Mouse (Mus musculus): ENCODE measurements at regions not wholly inside any gene's neighbourhood (a gene's known extent, or its start where the extent isn't known, plus 50 kb on each side); places are given as distances from the start of the nearest gene placed in this dataset.

- H3K36me3 ChIP-seq: no peaks in the 10 kb centered on the region
- WGBS: 94% methylated on average over 5 of the region's 5 CpGs
- ATAC-seq (ENCODE audit: low FRiP score): no peak
- H3K4me3 ChIP-seq: no peak overlapping the region
- H3K4me1 ChIP-seq: no peaks in the 10 kb centered on the region
- no peaks in the 10 kb centered on the region for H3K27me3 ChIP-seq
- H3K9me3 ChIP-seq (replicated peaks): no peaks in the 10 kb centered on the region
- no peak overlapping the region for H3K27ac ChIP-seq
- no peak overlapping the region for H3K4me2 ChIP-seq (replicated peaks)
- H3K9ac ChIP-seq: no peak overlapping the region
Observed at GRCm38 (mm10) chr15:5414401-5414800, 170.4 kb upstream of the Ptger4 start.

GRCm38 (mm10) chr15:5416031-5416430 is 172.0 kb upstream of the Ptger4 start:
- ATAC-seq (ENCODE audit: low FRiP score): no peak
- Histone ChIP-seq H3K27me3 (no peaks in the 10 kb centered on the region), H3K9me3 (replicated peaks) (no peaks in the 10 kb centered on the region), H3K27ac (no peak overlapping the region), H3K9ac (no peak overlapping the region), H3K4me3 (no peak overlapping the region), H3K4me2 (replicated peaks) (no peak overlapping the region), H3K36me3 (no peaks in the 10 kb centered on the region), H3K4me1 (no peaks in the 10 kb centered on the region)
- WGBS: 88% methylated on average over 3 of the region's 3 CpGs

- no peak overlapping the region for H3K4me2 ChIP-seq (replicated peaks)
- H3K4me1 ChIP-seq: no peaks in the 10 kb centered on the region
- no peaks in the 10 kb centered on the region for H3K36me3 ChIP-seq
- no peaks in the 10 kb centered on the region for H3K9me3 ChIP-seq (replicated peaks)
- H3K27ac ChIP-seq: no peak overlapping the region
- no peak for ATAC-seq (ENCODE audit: low FRiP score)
- H3K27me3 ChIP-seq: no peaks in the 10 kb centered on the region
- 88% methylated on average over 3 of the region's 3 CpGs for WGBS
- H3K4me3 ChIP-seq: no peak overlapping the region
- H3K9ac ChIP-seq: no peak overlapping the region
Observed at GRCm38 (mm10) chr15:5426641-5427040, 182.7 kb upstream of the Ptger4 start.

GRCm38 (mm10) chr15:5427319-5428048 is 183.5 kb upstream of the Ptger4 start:
- H3K4me1 ChIP-seq: no peaks in the 10 kb centered on the region
- no peak overlapping the region for H3K4me2 ChIP-seq (replicated peaks)
- no peak for ATAC-seq (ENCODE audit: low FRiP score)
- no peak overlapping the region for H3K9ac ChIP-seq
- no peaks in the 10 kb centered on the region for H3K36me3 ChIP-seq
- no peak overlapping the region for H3K4me3 ChIP-seq
- WGBS: 92% methylated on average over 7 of the region's 7 CpGs
- no peaks in the 10 kb centered on the region for H3K9me3 ChIP-seq (replicated peaks)
- H3K27ac ChIP-seq: no peak overlapping the region
- H3K27me3 ChIP-seq: no peaks in the 10 kb centered on the region

GRCm38 (mm10) chr15:5432018-5432417 is 188.0 kb upstream of the Ptger4 start:
- Histone ChIP-seq H3K27me3 (no peaks in the 10 kb centered on the region), H3K27ac (no peak overlapping the region), H3K36me3 (no peaks in the 10 kb centered on the region), H3K4me1 (no peaks in the 10 kb centered on the region), H3K9ac (no peak overlapping the region), H3K4me2 (replicated peaks) (no peak overlapping the region), H3K4me3 (no peak overlapping the region), H3K9me3 (replicated peaks) (no peaks in the 10 kb centered on the region)
- WGBS: 87% methylated on average over 2 of the region's 2 CpGs
- no peak for ATAC-seq (ENCODE audit: low FRiP score)

GRCm38 (mm10) chr15:5437020-5437419 is 193.0 kb upstream of the Ptger4 start:
- Histone ChIP-seq H3K27ac (no peak overlapping the region), H3K9ac (no peak overlapping the region), H3K4me3 (no peak overlapping the region), H3K4me2 (replicated peaks) (no peak overlapping the region), H3K4me1 (no peaks in the 10 kb centered on the region), H3K36me3 (no peaks in the 10 kb centered on the region), H3K27me3 (no peaks in the 10 kb centered on the region), H3K9me3 (replicated peaks) (no peaks in the 10 kb centered on the region)
- no peak for ATAC-seq (ENCODE audit: low FRiP score)
- 85% methylated on average over 1 of the region's 1 CpGs for WGBS

GRCm38 (mm10) chr15:5446040-5446755 is 202.2 kb upstream of the Ptger4 start:
- H3K27me3 ChIP-seq: no peaks in the 10 kb centered on the region
- no peaks in the 10 kb centered on the region for H3K9me3 ChIP-seq (replicated peaks)
- no peak overlapping the region for H3K4me2 ChIP-seq (replicated peaks)
- H3K4me3 ChIP-seq: no peak overlapping the region
- no peaks in the 10 kb centered on the region for H3K36me3 ChIP-seq
- H3K9ac ChIP-seq: no peak overlapping the region
- ATAC-seq (ENCODE audit: low FRiP score): no peak
- no peak overlapping the region for H3K27ac ChIP-seq
- H3K4me1 ChIP-seq: no peaks in the 10 kb centered on the region
- 87% methylated on average over 9 of the region's 9 CpGs for WGBS

- Histone ChIP-seq H3K4me1 (no peaks in the 10 kb centered on the region), H3K36me3 (no peaks in the 10 kb centered on the region), H3K9me3 (replicated peaks) (no peaks in the 10 kb centered on the region), H3K4me3 (no peak overlapping the region), H3K4me2 (replicated peaks) (no peak overlapping the region), H3K27me3 (no peaks in the 10 kb centered on the region), H3K9ac (no peak overlapping the region), H3K27ac (no peak overlapping the region)
- no peak for ATAC-seq (ENCODE audit: low FRiP score)
- 75% methylated on average over 4 of the region's 4 CpGs for WGBS
Observed at GRCm38 (mm10) chr15:5446756-5447314, 202.8 kb upstream of the Ptger4 start.

GRCm38 (mm10) chr15:5447707-5448496 is 203.9 kb upstream of the Ptger4 start:
- H3K4me1 ChIP-seq: no peaks in the 10 kb centered on the region
- no peak for ATAC-seq (ENCODE audit: low FRiP score)
- no peaks in the 10 kb centered on the region for H3K27me3 ChIP-seq
- H3K9ac ChIP-seq: no peak overlapping the region
- no peaks in the 10 kb centered on the region for H3K9me3 ChIP-seq (replicated peaks)
- 91% methylated on average over 2 of the region's 2 CpGs for WGBS
- no peak overlapping the region for H3K4me3 ChIP-seq
- H3K36me3 ChIP-seq: no peaks in the 10 kb centered on the region
- no peak overlapping the region for H3K27ac ChIP-seq
- H3K4me2 ChIP-seq (replicated peaks): no peak overlapping the region

- no peaks in the 10 kb centered on the region for H3K4me1 ChIP-seq
- 92% methylated on average over 3 of the region's 3 CpGs for WGBS
Observed at GRCm38 (mm10) chr15:5459083-5459482, 215.1 kb upstream of the Ptger4 start.

GRCm38 (mm10) chr15:5459580-5459979 is 215.6 kb upstream of the Ptger4 start:
- WGBS: 87% methylated on average over 4 of the region's 4 CpGs

More at GRCm38 (mm10) chr15:5459083-5459482, 215.1 kb upstream of the Ptger4 start:
- Histone ChIP-seq H3K9me3 (replicated peaks) (no peaks in the 10 kb centered on the region), H3K27me3 (no peaks in the 10 kb centered on the region), H3K27ac (no peak overlapping the region), H3K9ac (no peak overlapping the region), H3K36me3 (no peaks in the 10 kb centered on the region), H3K4me3 (no peak overlapping the region), H3K4me2 (replicated peaks) (no peak overlapping the region)
- ATAC-seq (ENCODE audit: low FRiP score): no peak

GRCm38 (mm10) chr15:5462651-5463050 is 218.7 kb upstream of the Ptger4 start:
- Histone ChIP-seq H3K36me3 (no peaks in the 10 kb centered on the region), H3K4me1 (no peaks in the 10 kb centered on the region), H3K9me3 (replicated peaks) (no peaks in the 10 kb centered on the region), H3K4me2 (replicated peaks) (no peak overlapping the region), H3K9ac (no peak overlapping the region), H3K27me3 (no peaks in the 10 kb centered on the region), H3K4me3 (no peak overlapping the region), H3K27ac (no peak overlapping the region)
- 80% methylated on average over 3 of the region's 3 CpGs for WGBS
- ATAC-seq (ENCODE audit: low FRiP score): no peak

More at GRCm38 (mm10) chr15:5459580-5459979, 215.6 kb upstream of the Ptger4 start:
- no peaks in the 10 kb centered on the region for H3K9me3 ChIP-seq (replicated peaks)
- no peaks in the 10 kb centered on the region for H3K36me3 ChIP-seq
- no peaks in the 10 kb centered on the region for H3K27me3 ChIP-seq
- no peak overlapping the region for H3K4me2 ChIP-seq (replicated peaks)
- no peak for ATAC-seq (ENCODE audit: low FRiP score)
- no peak overlapping the region for H3K27ac ChIP-seq
- H3K4me3 ChIP-seq: no peak overlapping the region
- H3K9ac ChIP-seq: no peak overlapping the region
- H3K4me1 ChIP-seq: no peaks in the 10 kb centered on the region

Measured in hindbrain, embryonic 12.5 days (tissue).